Mouse (Mus musculus) ES-Bruce4 (cell line): Measurements from ENCODE around the gene St3gal3. TPM values are rescaled to one million over a fixed set of nuclear protein-coding genes. Genes with fewer than 3 reads are reported as not detected.

Experiments
- H3K27ac ChIP-seq: 2 replicates; pipeline ENCODE4 v1.5.1; 2012; ENCODE audit warnings: low read length, inconsistent platforms; ENCODE audit not compliant: insufficient read depth
- H3K27me3 ChIP-seq: 2 replicates; pipeline ENCODE4 v1.6.1; 2012; ENCODE audit warnings: mild to moderate bottlenecking, low read length, inconsistent platforms; ENCODE audit not compliant: control insufficient read depth, poor library complexity, insufficient read depth, severe bottlenecking
- H3K36me3 ChIP-seq: 2 replicates; pipeline ENCODE4 v1.6.1; 2012; ENCODE audit warnings: inconsistent platforms, mild to moderate bottlenecking, low read length, moderate library complexity; ENCODE audit not compliant: control insufficient read depth, poor library complexity, insufficient read depth, severe bottlenecking
- H3K4me1 ChIP-seq: one replicate; pipeline ENCODE4 v1.8.1; 2011; ENCODE audit warnings: low read length; ENCODE audit not compliant: control insufficient read depth, insufficient read depth
- H3K4me3 ChIP-seq: 2 replicates; pipeline ENCODE4 v1.5.1; 2011; ENCODE audit warnings: low read depth, mild to moderate bottlenecking, low read length
- H3K9ac ChIP-seq: 2 replicates; pipeline ENCODE4 v1.6.1; 2012; ENCODE audit warnings: low read depth, mild to moderate bottlenecking, inconsistent platforms; ENCODE audit not compliant: poor library complexity, severe bottlenecking
- H3K9me3 ChIP-seq: replicated peaks from 2 replicates; pipeline ENCODE4 v1.6.1; 2012; ENCODE audit warnings: mild to moderate bottlenecking, low read length, inconsistent platforms; ENCODE audit not compliant: control insufficient read depth, poor library complexity, insufficient read depth, severe bottlenecking
- CTCF ChIP-seq: IDR thresholded peaks from one replicate; pipeline ENCODE4 v1.8.1; 2011; ENCODE audit warnings: low read depth, low read length
- EP300 ChIP-seq: IDR thresholded peaks from 2 replicates; pipeline ENCODE4 v1.6.1; 2011; ENCODE audit warnings: low read depth, low read length; ENCODE audit not compliant: insufficient read depth
- POLR2A ChIP-seq: IDR thresholded peaks from one replicate; pipeline ENCODE4 v1.8.1; 2011; ENCODE audit warnings: low read length; ENCODE audit not compliant: insufficient read depth
- polyA plus RNA-seq: library from polyadenylated mRNA; stranded (reverse); fragments of >200 nt; gene quantifications from 2 replicates; pipeline ENCODE4 v1.2.4, GENCODE M21; 2011; ENCODE audit warnings: low read depth; ENCODE audit not compliant: missing spikeins, insufficient read depth, insufficient read length

The St3gal3 gene
- polyA plus RNA-seq, 1 experiment: 13.9 TPM

- no peak overlapping the region for H3K4me3 ChIP-seq
- H3K9me3 ChIP-seq: no peaks in the 10 kb centered on the region; the same call in 1 of the 2 replicates
- H3K27ac ChIP-seq: no peak overlapping the region
- H3K4me1 ChIP-seq: no peaks in the 10 kb centered on the region
- no peaks in the 10 kb centered on the region for H3K27me3 ChIP-seq
- H3K9ac ChIP-seq: no peak overlapping the region
- TF ChIP-seq CTCF: no peak
- no peak for TF ChIP-seq POLR2A
- TF ChIP-seq EP300: no peak
- peaks cover 45% of the 10 kb centered on the region for H3K36me3 ChIP-seq
Measured at GRCm38 (mm10) chr4:118150804-118151203, 16.1 kb upstream of the St3gal3 start.

- Histone ChIP-seq H3K4me3 (no peak overlapping the region), H3K9me3 (no peaks in the 10 kb centered on the region; the same call in 1 of the 2 replicates), H3K9ac (no peak overlapping the region), H3K36me3 (peaks cover 46% of the 10 kb centered on the region), H3K27me3 (no peaks in the 10 kb centered on the region), H3K4me1 (no peaks in the 10 kb centered on the region), H3K27ac (no peak overlapping the region)
- TF ChIP-seq POLR2A: no peak
- no peak for TF ChIP-seq EP300
- no peak for TF ChIP-seq CTCF
Measured at GRCm38 (mm10) chr4:118149956-118150680, 15.4 kb upstream of the St3gal3 start.

GRCm38 (mm10) chr4:118149055-118149576 lies 14.4 kb upstream of the St3gal3 start:
- Histone ChIP-seq H3K4me3 (no peak overlapping the region), H3K9ac (no peak overlapping the region), H3K4me1 (no peaks in the 10 kb centered on the region), H3K27ac (no peak overlapping the region), H3K36me3 (peaks cover 45% of the 10 kb centered on the region), H3K27me3 (no peaks in the 10 kb centered on the region), H3K9me3 (no peaks in the 10 kb centered on the region)
- TF ChIP-seq POLR2A (no peak), CTCF (no peak), EP300 (no peak)

GRCm38 (mm10) chr4:118148317-118148687 lies 13.6 kb upstream of the St3gal3 start:
- Histone ChIP-seq H3K27me3 (no peaks in the 10 kb centered on the region), H3K4me1 (no peaks in the 10 kb centered on the region), H3K27ac (no peak overlapping the region), H3K9ac (no peak overlapping the region), H3K36me3 (peaks cover 50% of the 10 kb centered on the region), H3K4me3 (no peak overlapping the region), H3K9me3 (no peaks in the 10 kb centered on the region)
- TF ChIP-seq POLR2A: no peak
- TF ChIP-seq CTCF: no peak
- no peak for TF ChIP-seq EP300

- Histone ChIP-seq H3K36me3 (peaks cover 56% of the 10 kb centered on the region), H3K27me3 (no peaks in the 10 kb centered on the region), H3K4me1 (no peaks in the 10 kb centered on the region), H3K4me3 (no peak overlapping the region), H3K9ac (no peak overlapping the region), H3K9me3 (no peaks in the 10 kb centered on the region), H3K27ac (no peak overlapping the region)
- TF ChIP-seq CTCF: no peak
- no peak for TF ChIP-seq EP300
- no peak for TF ChIP-seq POLR2A
Measured at GRCm38 (mm10) chr4:118147547-118148316, 13.0 kb upstream of the St3gal3 start.
